Mouse (Mus musculus) embryo, embryonic 9.5 days (tissue): ENCODE results near the gene Tmem51.
"Not testable (repeated sequence)": the region's sequence is repeated elsewhere in the genome, so short reads cannot be mapped to it uniquely, and the experiment has no call there.

Source experiments
- DNase-seq: peaks from one replicate; pipeline ENCODE4 v3.0.0-alpha.2; 2017; ENCODE audit errors: extremely low spot score

The Tmem51 gene

DNA sequence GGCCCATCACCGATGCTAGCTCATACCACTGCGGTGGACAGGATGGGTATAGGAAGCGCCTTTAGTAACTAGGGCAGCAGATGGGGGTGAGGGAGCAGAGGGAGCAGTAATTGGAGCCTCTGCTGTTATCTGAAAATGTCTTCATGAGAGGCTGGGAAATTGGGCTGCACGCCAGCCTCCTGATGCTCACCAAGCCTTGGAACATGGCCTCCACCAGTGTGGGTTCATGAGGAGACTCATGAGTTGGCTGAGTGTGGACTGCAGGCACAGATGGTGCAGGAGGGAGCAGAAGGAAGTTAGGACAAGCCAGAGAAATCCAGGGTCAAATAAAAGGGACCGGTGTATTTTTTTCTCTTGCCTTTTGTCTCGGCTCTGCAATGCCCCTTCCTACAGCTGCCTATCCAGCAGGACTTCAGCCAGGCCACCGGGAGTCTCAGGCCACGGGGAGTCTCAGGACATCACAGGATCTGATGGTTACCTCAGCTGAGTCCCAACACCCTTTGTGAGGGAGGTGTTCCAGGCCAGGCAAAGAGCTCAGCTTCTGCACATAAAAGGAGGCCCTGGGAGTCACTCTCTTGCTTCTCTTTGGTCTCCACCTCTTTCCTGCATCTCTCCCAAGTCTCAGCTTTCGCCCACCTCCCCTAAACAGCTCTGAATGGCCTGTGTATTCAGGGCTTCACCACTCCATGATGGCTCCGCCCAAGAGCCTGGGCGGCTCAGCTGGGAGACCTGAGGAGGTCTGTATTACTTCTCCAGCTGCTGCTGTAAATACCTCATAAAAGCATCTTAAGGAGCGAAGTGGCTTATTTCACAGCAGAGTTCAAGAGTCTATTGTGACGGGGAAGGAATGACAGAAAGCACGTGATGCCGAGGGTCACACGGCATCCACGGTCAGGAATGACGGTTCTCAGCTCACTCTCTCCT lies 23.4 kb downstream of the Tmem51 start:
- no peak for DNase-seq

- no peak for DNase-seq
Measured at GRCm38 (mm10) chr4:142059841-142060193, 24.3 kb downstream of the Tmem51 start.

DNA sequence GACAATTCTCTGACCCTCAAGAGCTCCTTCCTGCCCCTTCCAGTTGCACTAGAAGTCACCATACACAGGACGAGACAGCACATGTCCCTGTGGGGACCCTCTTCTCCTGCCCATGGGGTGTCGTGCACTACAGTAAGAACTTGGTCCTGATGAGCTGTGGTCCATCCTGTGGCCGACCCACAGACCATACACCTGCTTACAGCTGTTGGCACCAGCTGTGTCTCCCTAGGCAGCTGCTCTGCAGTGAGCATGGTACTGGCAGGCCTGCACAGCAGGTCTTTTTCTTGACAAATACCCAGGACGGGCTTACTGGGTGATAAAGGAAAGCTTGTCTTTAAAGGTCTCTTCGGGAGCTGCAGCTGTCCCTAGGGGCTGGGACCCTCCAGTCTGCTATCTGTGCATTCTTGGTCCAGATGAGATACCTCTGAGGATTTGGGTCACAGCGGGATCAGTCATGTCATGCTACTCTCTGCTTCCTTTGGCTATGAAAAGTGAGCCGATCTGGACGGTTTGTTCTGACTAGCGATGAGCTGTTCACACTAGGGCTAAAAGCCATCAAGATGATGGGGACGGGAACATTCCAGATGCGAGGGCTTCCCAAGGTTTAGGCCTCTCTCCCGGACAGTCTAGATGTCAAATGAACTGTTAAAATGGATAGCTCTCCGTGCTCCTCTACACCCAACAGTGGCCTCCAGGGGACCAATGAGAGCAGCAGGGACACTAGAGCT lies 24.8 kb downstream of the Tmem51 start:
- DNase-seq = no peak

DNA sequence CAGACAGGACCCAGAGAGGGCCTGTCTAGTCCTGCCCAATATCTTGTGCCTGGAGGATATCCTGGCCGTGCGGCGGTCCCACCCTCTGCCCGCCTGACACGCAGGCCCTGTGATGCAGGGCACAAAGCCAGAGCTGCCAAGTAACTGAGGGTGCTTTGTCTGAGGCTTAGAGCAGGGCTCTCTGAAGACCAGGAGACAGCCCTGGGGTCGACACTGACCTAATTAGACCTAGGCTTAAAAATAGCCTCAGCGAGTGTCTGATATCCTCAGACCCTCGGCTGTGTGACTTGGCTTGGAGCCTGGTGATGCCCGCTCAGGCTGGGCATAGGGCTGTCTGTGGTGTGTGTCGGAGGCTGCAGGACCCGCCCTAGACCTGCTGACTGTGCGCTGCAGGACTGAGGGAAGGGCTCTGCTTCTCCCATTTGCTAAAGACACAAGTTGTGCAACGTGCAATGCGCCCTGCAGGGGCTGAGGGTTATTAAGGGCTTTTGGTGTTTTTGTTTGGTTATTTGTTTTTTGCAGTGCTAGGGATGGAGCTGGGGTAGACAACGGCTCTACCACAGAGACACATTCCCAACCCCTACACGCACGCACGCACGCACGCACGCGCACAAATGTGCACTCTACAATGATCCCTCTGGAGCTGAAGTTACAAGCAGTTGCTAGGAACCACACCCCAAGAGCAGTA lies 26.4 kb downstream of the Tmem51 start:
- no peak for DNase-seq

- DNase-seq = no peak
Measured at GRCm38 (mm10) chr4:142055600-142055999, 28.5 kb downstream of the Tmem51 start.

- no peak for DNase-seq
Measured at GRCm38 (mm10) chr4:142054580-142054979, 29.5 kb downstream of the Tmem51 start.

GRCm38 (mm10) chr4:142053661-142054448 lies 30.2 kb downstream of the Tmem51 start:
- no peak for DNase-seq

- no peak for DNase-seq
Measured at GRCm38 (mm10) chr4:142053261-142053660, 30.8 kb downstream of the Tmem51 start.

DNA sequence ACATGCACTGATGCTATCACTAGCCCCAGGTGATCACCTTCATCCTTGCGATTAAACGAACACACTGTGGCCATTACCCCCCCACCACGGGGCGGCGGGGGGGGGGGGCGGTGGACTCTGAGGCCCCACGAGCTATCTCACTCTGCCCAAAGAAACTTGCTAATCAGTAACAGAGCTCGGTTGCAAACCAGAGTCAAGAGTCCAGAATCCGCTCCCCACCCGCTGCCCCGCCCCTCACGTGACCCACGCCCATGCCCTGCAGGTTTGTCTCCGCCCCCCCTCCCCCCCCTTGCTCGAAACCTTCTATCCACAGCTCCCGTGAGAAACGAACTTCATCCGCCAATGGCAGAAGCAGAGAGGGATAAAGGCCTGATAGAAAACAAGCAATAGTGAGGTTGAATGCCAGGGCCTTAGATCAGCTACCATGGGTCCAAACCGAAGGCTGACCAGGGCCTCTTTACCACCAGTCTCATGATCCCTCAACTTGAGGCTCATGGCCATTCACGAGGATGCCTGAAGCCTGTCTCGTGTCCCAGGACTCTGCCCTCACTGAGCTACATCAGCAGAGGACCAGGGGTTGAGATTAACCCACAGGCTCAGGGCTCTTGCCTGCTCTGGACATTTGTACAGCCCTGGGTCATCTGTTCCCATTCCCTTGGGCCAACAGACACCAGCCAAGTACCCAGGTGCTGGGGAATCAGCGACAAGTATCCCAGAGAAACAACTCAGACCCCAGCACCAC lies 31.5 kb downstream of the Tmem51 start:
- no peak for DNase-seq

DNA sequence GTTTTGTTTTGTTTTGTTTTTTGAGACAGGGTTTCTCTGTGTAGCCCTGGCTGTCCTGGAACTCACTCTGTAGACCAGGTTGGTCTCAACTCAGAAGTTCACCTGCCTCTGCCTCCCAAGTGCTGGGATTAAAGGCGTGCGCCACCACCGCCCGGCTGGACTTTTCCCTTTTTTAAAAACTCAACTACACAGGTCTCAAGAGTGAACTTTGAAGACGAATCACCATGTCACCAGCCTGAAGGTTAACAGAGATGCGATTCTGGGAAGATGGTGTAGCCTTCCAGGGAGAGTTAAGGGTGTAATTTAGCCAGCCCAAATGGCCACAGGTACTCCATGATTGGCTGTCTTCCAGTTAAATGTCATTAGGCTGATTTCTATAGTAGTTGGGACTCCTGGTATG lies 32.2 kb downstream of the Tmem51 start:
- DNase-seq = not testable (repeated sequence)

- DNase-seq = no peak
Measured at GRCm38 (mm10) chr4:142049963-142050362, 34.1 kb downstream of the Tmem51 start.

DNA sequence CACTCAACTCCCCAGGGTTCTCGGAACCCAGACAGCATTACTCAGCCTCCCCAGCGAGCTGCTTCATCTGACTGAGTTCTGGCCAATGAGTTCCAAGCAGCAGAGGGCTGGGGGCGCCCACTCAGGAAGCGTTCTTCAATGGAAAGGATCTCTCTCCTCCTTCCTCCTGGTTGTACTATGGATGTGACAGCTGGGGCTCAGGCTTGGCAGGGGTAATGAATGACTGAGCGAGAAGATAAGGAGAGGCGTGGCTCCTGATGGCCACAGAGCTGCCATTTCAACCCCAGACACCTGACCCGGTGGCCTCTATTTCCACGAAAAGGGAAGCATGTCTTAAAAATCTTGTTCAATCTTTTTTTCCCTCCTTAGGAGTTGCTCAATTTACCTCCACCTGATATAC lies 35.7 kb downstream of the Tmem51 start:
- DNase-seq = no peak

DNA sequence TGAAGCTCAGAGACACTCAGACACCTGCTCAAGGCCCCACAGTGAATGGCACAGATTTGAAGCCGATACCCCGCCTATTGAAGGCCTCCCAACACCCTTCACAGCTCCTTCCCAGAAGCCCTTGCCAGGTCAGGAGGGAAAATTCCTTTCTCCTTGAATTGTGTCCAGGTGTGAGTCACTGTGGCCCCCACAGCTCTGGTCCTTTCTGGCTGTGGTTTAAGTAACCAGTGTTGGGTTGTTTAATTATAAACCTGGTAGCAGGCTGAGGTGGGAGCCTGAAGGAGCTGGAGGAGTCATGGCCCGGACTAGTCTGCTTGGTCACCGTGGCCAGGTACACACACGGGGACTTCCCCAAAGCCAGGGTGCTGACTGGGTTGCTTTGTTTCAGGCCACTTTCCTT lies 37.1 kb downstream of the Tmem51 start:
- DNase-seq = no peak

- no peak for DNase-seq
Measured at GRCm38 (mm10) chr4:142046496-142046895, 37.6 kb downstream of the Tmem51 start.

DNA sequence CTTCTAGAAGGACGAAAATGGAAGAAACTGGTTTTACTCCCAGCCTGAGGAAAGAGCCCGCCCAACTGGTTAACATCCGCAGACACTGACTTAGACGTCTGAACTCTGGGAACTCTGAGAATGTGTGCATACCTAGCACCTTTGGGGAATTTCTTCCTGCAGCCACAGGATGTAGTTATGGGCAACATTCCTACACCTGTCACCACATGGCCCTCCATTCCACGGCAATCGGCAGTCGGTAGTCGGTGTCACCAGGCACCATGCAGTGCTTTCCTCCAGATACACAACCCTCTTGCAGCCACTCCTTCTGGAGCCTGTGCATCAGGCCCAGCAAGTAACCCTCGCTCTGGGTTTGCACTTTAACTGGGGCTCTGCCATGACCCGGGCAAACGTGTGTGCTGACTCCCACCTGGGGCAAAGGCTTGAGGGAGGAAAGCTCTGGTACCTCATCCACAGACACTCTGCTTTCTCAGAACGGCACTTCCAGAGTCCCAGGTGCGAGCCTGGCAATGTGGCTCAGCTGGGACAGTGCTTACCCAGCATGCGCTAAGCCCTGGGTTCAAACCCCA lies 38.4 kb downstream of the Tmem51 start:
- DNase-seq = no peak

GRCm38 (mm10) chr4:142044452-142044851 lies 39.7 kb downstream of the Tmem51 start:
- DNase-seq = no peak

DNA sequence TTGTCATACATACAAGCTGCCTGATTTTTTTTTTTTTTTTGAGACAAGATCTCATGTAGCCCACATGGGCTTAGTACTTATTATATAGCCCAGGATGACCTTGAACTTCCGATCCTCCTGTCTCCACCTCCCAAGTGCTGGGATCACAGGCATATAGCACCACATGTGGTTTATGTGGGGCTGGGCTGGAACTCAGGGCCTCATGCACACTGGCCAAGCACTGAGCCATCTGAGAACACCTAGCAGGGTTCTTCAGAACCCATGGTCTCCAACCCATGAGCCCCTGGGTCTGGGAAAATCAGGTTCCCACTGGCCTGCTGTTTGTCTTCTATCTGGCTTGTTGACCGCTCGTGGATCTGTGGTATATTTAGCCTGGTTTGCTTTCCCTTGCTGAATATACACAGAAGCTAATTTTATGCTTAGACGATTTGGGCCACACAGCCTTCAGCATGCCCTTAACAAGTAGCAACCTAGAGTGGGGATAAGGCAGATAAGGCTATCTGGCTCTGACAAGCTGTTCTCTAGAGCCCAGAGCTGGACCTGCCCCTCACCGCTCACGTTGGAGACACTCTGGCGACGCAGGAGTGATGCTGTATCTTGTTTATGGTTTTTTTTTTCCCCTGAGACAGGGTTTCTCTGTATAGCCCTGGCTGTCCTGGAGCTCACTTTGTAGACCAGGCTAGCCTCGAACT lies 44.3 kb downstream of the Tmem51 start:
- no peak for DNase-seq

DNA sequence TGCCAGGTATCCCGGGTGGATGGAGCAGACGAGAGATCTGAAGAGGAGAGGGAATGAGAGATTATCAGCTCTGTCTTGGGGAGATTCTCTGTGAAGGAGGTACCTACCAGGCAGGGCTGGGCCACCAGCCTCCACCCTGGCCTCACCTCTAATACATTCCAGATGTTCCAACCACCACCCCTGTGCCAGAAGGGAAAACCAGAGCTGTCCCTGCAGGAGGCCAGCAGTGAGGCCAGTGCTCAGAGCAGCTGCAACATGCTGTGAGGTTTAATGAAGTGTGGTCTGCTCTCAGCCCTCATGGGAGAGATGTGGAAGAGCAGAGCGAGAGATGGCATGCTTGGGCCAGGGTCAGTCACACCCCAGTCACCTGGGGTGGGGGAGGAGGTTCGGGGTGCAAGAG lies 46.2 kb downstream of the Tmem51 start:
- no peak for DNase-seq

DNA sequence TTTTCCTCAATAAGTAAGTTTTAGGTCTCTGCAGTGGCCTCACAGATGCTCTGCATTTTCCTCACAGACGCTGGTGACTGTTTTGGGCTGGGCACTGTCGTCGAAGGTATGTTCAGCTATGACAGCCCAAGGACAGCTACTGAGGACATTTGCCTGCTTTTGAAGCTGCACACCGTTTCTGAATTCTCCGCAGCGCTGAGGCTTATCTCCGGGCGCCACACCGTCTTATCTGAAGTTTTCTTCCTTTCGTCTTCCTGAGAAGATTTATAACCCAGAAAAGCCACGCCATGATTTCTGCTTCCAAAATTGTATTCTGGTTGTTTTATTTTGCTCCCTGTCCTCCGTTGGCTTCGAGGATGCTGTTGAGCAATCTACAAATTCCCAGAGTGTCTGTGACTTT lies 55.6 kb downstream of the Tmem51 start:
- no peak for DNase-seq

DNA sequence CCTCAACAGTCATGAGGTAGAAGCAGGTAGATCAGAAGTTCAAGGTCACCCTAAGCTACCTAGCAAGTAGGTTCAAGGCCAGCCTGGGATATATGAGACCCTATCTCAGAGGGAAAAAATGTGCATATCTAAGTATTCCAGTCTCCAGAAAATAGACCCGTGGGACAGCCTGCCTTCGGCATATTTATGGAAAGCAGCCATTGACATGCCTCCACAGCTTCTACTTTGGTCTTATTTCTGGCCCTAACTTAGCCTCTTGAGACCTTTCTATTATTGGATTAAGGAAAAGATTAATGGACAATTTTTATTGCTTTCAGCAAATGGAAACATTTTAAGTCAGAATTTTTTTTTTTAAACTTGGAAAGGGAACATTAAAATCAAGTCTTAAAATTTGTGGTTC lies 57.1 kb downstream of the Tmem51 start:
- DNase-seq = no peak
